Comparison of ENCODE assay signal across 27 mouse cellular contexts in genomic region chr9:100307364-100307763, GRCm38 (mm10).
DNase-seq lines count a peak whose midpoint lies in the region; ATAC-seq and TF ChIP-seq lines count a peak whose summit lies in the region.
"Had no signal": no experiment of that assay in that cellular context is flagged by ENCODE, and none has a peak within 500 bp of the region (broad histone marks: within the 10 kb centered on the region; RNA-seq: fewer than 3 reads in every experiment).

No protein-coding gene starts in this region.

- H3K9me3 ChIP-seq in forebrain, embryonic 16.5 days (ENCODE audit: control insufficient read depth, low read length): no peaks in the 10 kb centered on the region
- H3K9me3 ChIP-seq in forebrain, embryonic 15.5 days: no peaks in the 10 kb centered on the region
- H3K9me3 ChIP-seq in lung, postnatal 0 days (ENCODE audit: low read length): no peaks in the 10 kb centered on the region
- H3K9me3 ChIP-seq: embryonic facial prominence, embryonic 10.5 days; limb, embryonic 13.5 days; liver, embryonic 13.5 days; midbrain, embryonic 12.5 days had no signal

- no peaks in the 10 kb centered on the region for H3K27me3 ChIP-seq in forebrain, embryonic 16.5 days (replicated peaks; ENCODE audit: control insufficient read depth, insufficient read depth, low read length)
- H3K27me3 ChIP-seq in forebrain, embryonic 15.5 days: no peaks in the 10 kb centered on the region
- H3K27me3 ChIP-seq in lung, postnatal 0 days (replicated peaks; ENCODE audit: insufficient read depth, low read length): no peaks in the 10 kb centered on the region
- H3K27me3 ChIP-seq: forebrain, embryonic 12.5 days; limb, embryonic 13.5 days; liver, embryonic 13.5 days; midbrain, embryonic 12.5 days; Patski had no signal

- H3K4me1 ChIP-seq in forebrain, embryonic 16.5 days (replicated peaks; ENCODE audit: control insufficient read depth, insufficient read depth, low read length): no peaks in the 10 kb centered on the region
- peaks cover 3% of the 10 kb centered on the region; the same call in 1 of the 2 replicates for H3K4me1 ChIP-seq in forebrain, embryonic 15.5 days
- no peaks in the 10 kb centered on the region for H3K4me1 ChIP-seq in lung, postnatal 0 days (ENCODE audit: insufficient read depth, low read depth, low read length)
- H3K4me1 ChIP-seq: embryonic facial prominence, embryonic 10.5 days; limb, embryonic 13.5 days; liver, embryonic 13.5 days; midbrain, embryonic 12.5 days had no signal

- TF ChIP-seq CTCF in lung, postnatal 0 days (IDR thresholded peaks at IDR 0.05): no peak

- no peak overlapping the region for H3K4me2 ChIP-seq in forebrain, embryonic 16.5 days (ENCODE audit: low read length)
- H3K4me2 ChIP-seq in forebrain, embryonic 15.5 days (replicated peaks): no peak overlapping the region
- no peak overlapping the region for H3K4me2 ChIP-seq in lung, postnatal 0 days (replicated peaks; ENCODE audit: low read depth, low read length)
- H3K4me2 ChIP-seq: forebrain, embryonic 12.5 days; limb, embryonic 13.5 days; liver, embryonic 13.5 days; lung, embryonic 14.5 days; midbrain, embryonic 12.5 days had no signal

- TF ChIP-seq EP300 in lung, postnatal 0 days (IDR thresholded peaks at IDR 0.05): no peak

- H3K9ac ChIP-seq in forebrain, embryonic 16.5 days (replicated peaks; ENCODE audit: low read depth, low read length): no peak overlapping the region
- H3K9ac ChIP-seq in forebrain, embryonic 15.5 days (replicated peaks): no peak overlapping the region
- H3K9ac ChIP-seq in lung, postnatal 0 days (replicated peaks; ENCODE audit: low read depth): no peak overlapping the region
- H3K9ac ChIP-seq: forebrain, embryonic 12.5 days; limb, embryonic 13.5 days; liver, embryonic 13.5 days; lung, embryonic 14.5 days; midbrain, embryonic 12.5 days had no signal

- no peaks in the 10 kb centered on the region for H3K36me3 ChIP-seq in forebrain, embryonic 16.5 days (ENCODE audit: control insufficient read depth, insufficient read depth)
- H3K36me3 ChIP-seq in forebrain, embryonic 15.5 days: no peaks in the 10 kb centered on the region
- no peaks in the 10 kb centered on the region for H3K36me3 ChIP-seq in lung, postnatal 0 days (ENCODE audit: insufficient read depth, low read length)
- H3K36me3 ChIP-seq: embryonic facial prominence, embryonic 10.5 days; forebrain, embryonic 12.5 days; limb, embryonic 13.5 days; liver, embryonic 13.5 days; midbrain, embryonic 12.5 days had no signal

- H3K4me3 ChIP-seq in forebrain, embryonic 16.5 days (replicated peaks; ENCODE audit: low read length): no peak overlapping the region
- no peak overlapping the region for H3K4me3 ChIP-seq in forebrain, embryonic 15.5 days
- no peak overlapping the region for H3K4me3 ChIP-seq in lung, postnatal 0 days (ENCODE audit: low read depth, low read length)
- H3K4me3 ChIP-seq: embryonic facial prominence, embryonic 10.5 days; forebrain, embryonic 12.5 days; heart, adult 2 months; limb, embryonic 13.5 days; liver, embryonic 13.5 days; midbrain, embryonic 12.5 days had no signal

- DNase-seq in layer of hippocampus, adult 9-11 months: peak; percentile 13
- no peak for DNase-seq in layer of hippocampus, adult 8-10 months (ENCODE audit: low spot score in 2 of 2)
- peak; percentile 20 for DNase-seq in right cerebral cortex, adult 18-20 months
- no peak for DNase-seq in right cerebral cortex, postnatal 4 days
- no peak for DNase-seq in adrenal gland, postnatal 10 days
- no peak for DNase-seq in lung, postnatal 0 days (ENCODE audit: low spot score)
- DNase-seq: adrenal gland, postnatal 14 days; cerebellum, adult 8-10 months; gastrocnemius, postnatal 14 days; heart, adult 2 months; heart, postnatal 36 days; kidney, adult 2 months; kidney, postnatal 10 days; liver, embryonic 13.5 days; lung, embryonic 14.5 days; lung, postnatal 4 days; thymus, adult 18-20 months; thymus, postnatal 4 days had no signal

- 76% methylated on average over 2 of the region's 2 CpGs for WGBS in forebrain, embryonic 16.5 days
- WGBS in forebrain, embryonic 15.5 days: 82% methylated on average over 2 of the region's 2 CpGs
- 57% methylated on average over 2 of the region's 2 CpGs for WGBS in lung, postnatal 0 days

- peak; percentile 77 for ATAC-seq in forebrain, embryonic 16.5 days
- ATAC-seq in forebrain, embryonic 15.5 days (replicated peaks): no peak
- no peak for ATAC-seq in lung, postnatal 0 days
- ATAC-seq: CD4-positive, CD25-positive, alpha-beta regulatory T cell, adult 4 months; inflammation-experienced regulatory T-cells, adult 6 months; Patski had no signal

- H3K27ac ChIP-seq in forebrain, embryonic 16.5 days (ENCODE audit: low read length): no peak overlapping the region
- no peak overlapping the region for H3K27ac ChIP-seq in forebrain, embryonic 15.5 days (replicated peaks)
- H3K27ac ChIP-seq in lung, postnatal 0 days (ENCODE audit: low read length): no peak overlapping the region
- H3K27ac ChIP-seq: embryonic facial prominence, embryonic 10.5 days; forebrain, embryonic 12.5 days; heart, adult 2 months; limb, embryonic 13.5 days; liver, embryonic 13.5 days; midbrain, embryonic 12.5 days had no signal

Comparison
In these comparisons a context has a peak if more than half of its experiments do, and no peak if none do; other contexts are left out.
1. DNase-seq: peak in layer of hippocampus, adult 9-11 months (single experiment) and right cerebral cortex, adult 18-20 months (single experiment); none in layer of hippocampus, adult 8-10 months (0 of 2), right cerebral cortex, postnatal 4 days (single experiment), adrenal gland, postnatal 10 days (single experiment) and lung, postnatal 0 days (single experiment).